In genomic region chr2:129249321-129249720, GRCm38 (mm10) we compare ENCODE assay signal across 15 mouse cellular contexts.
"Had no signal": no experiment of that assay in that cellular context is flagged by ENCODE, and none has a peak within 500 bp of the region (broad histone marks: within the 10 kb centered on the region; RNA-seq: fewer than 3 reads in every experiment).

No protein-coding gene starts in this region.

- H3K36me3 ChIP-seq: liver, embryonic 13.5 days; liver, embryonic 15.5 days; midbrain, embryonic 10.5 days; neural tube, embryonic 12.5 days; stomach, embryonic 15.5 days had no signal

- H3K27me3 ChIP-seq: liver, embryonic 15.5 days; neural tube, embryonic 12.5 days; stomach, embryonic 15.5 days had no signal

- H3K27ac ChIP-seq: liver, embryonic 13.5 days; liver, embryonic 15.5 days; midbrain, embryonic 10.5 days; neural tube, embryonic 12.5 days; stomach, embryonic 15.5 days; stomach, postnatal 0 days had no signal

- H3K4me1 ChIP-seq: midbrain, embryonic 10.5 days; neural tube, embryonic 12.5 days had no signal

- DNase-seq: liver, embryonic 13.5 days; lung, adult 18-20 months; lung, embryonic 14.5 days; lung, postnatal 10 days; lung, postnatal 4 days; midbrain, embryonic 14.5 days; right cerebral cortex, postnatal 14 days; thymus, adult 2 months; thymus, postnatal 36 days had no signal

- H3K9me3 ChIP-seq: liver, embryonic 13.5 days; liver, embryonic 15.5 days; midbrain, embryonic 10.5 days; neural tube, embryonic 12.5 days; stomach, embryonic 15.5 days had no signal

- H3K4me3 ChIP-seq: liver, embryonic 13.5 days; liver, embryonic 15.5 days; midbrain, embryonic 10.5 days; myocyte; neural tube, embryonic 12.5 days; stomach, embryonic 15.5 days had no signal
